In genomic region chr2:128126591-128127051, GRCm38 (mm10) we compare ENCODE assay signal across 8 mouse cellular contexts. TPM values are rescaled to one million over a fixed set of nuclear protein-coding genes. Genes with fewer than 3 reads are reported as not detected.
DNase-seq lines count a peak whose midpoint lies in the region; ATAC-seq lines count a peak whose summit lies in the region.

No protein-coding gene starts in this region.

- no peaks in the 10 kb centered on the region for H3K36me3 ChIP-seq in forebrain, embryonic 16.5 days (ENCODE audit: control insufficient read depth, insufficient read depth)
- H3K36me3 ChIP-seq in midbrain, embryonic 13.5 days, result peaks cover 10% of the 10 kb centered on the region

- H3K27me3 ChIP-seq in forebrain, embryonic 16.5 days (replicated peaks; ENCODE audit: control insufficient read depth, insufficient read depth, low read length), result peaks cover 29% of the 10 kb centered on the region
- H3K27me3 ChIP-seq in midbrain, embryonic 13.5 days, result peaks cover 35% of the 10 kb centered on the region

- H3K27ac ChIP-seq in forebrain, embryonic 16.5 days (ENCODE audit: low read length), result no peak overlapping the region
- H3K27ac ChIP-seq in midbrain, embryonic 13.5 days, result peak overlapping the region; percentile 82

- H3K9ac ChIP-seq in forebrain, embryonic 16.5 days (replicated peaks; ENCODE audit: low read depth, low read length), result peak overlapping the region; percentile 62
- H3K9ac ChIP-seq in midbrain, embryonic 13.5 days (replicated peaks), result peak overlapping the region; percentile 71

- peak overlapping the region; percentile 100 for H3K4me2 ChIP-seq in forebrain, embryonic 16.5 days (ENCODE audit: low read length)
- peak overlapping the region; percentile 99 for H3K4me2 ChIP-seq in midbrain, embryonic 13.5 days (replicated peaks)

- peak; percentile 31 for DNase-seq in adrenal gland, adult 8-10 months
- DNase-seq in adrenal gland, adult 2 months, result no peak
- peak; percentile 35 for DNase-seq in ovary, postnatal 36 days (ENCODE audit: low spot score)
- no peak for DNase-seq in ovary, postnatal 14 days (ENCODE audit: low spot score)
- peak; percentile 16 for DNase-seq in large intestine, adult 2 months (ENCODE audit: low read depth, low spot score)
- no peak for DNase-seq in left cerebral cortex, postnatal 14 days (ENCODE audit: low spot score in 2 of 2)

- peak overlapping the region; percentile 73 for H3K4me3 ChIP-seq in forebrain, embryonic 16.5 days (replicated peaks; ENCODE audit: low read length)
- peak overlapping the region; percentile 59 for H3K4me3 ChIP-seq in midbrain, embryonic 13.5 days (replicated peaks)

- intact Hi-C loops in left cerebral cortex, postnatal 14 days (cut with DNase I), result loop anchor here (5.0 kb wide), 1 partner anchor 446 kb away; no protein-coding TSS in a partner anchor

- WGBS in forebrain, embryonic 16.5 days, result under 1% methylated on average over 35 of the region's 35 CpGs
- under 1% methylated on average over 35 of the region's 35 CpGs for WGBS in large intestine, adult 2 months
- under 1% methylated on average over 35 of the region's 35 CpGs for WGBS in midbrain, embryonic 13.5 days

- H3K4me1 ChIP-seq in forebrain, embryonic 16.5 days (replicated peaks; ENCODE audit: control insufficient read depth, insufficient read depth, low read length), result peaks cover 45% of the 10 kb centered on the region
- H3K4me1 ChIP-seq in midbrain, embryonic 13.5 days (replicated peaks), result peaks cover 65% of the 10 kb centered on the region

- H3K9me3 ChIP-seq in forebrain, embryonic 16.5 days (ENCODE audit: control insufficient read depth, low read length), result no peaks in the 10 kb centered on the region
- no peaks in the 10 kb centered on the region for H3K9me3 ChIP-seq in midbrain, embryonic 13.5 days

- ATAC-seq in forebrain, embryonic 16.5 days, result peak; percentile 1
- peak; percentile 21 for ATAC-seq in midbrain, embryonic 13.5 days

RNA-seq across cellular contexts. Expression of gene Bcl2l11, which starts 0.8 kb away (rescaled TPM):
- 10 to 100 TPM; 10.2 to 43.3 (median 41.6) TPM for total RNA-seq in adrenal gland, adult 8-10 months (2022)
- 10 to 100 TPM; 18.1 to 36.7 TPM for total RNA-seq in adrenal gland, adult 2 months (2021)
- 16.6 and 21.5 TPM in 2 replicates for polyA plus RNA-seq in adrenal gland, adult 2 months (2012; rRNA removed)
- 8.8 and 10.1 TPM in 2 replicates for polyA plus RNA-seq in forebrain, embryonic 16.5 days (2015; fragmentation: Nextera tagmentation; extraction: Ambion mirVana)
- polyA plus RNA-seq in large intestine, adult 2 months (2012; rRNA removed), result 5.1 and 8.7 TPM in 2 replicates
- polyA plus RNA-seq in midbrain, embryonic 13.5 days (2015; fragmentation: Nextera tagmentation; extraction: Ambion mirVana), result 10.6 and 13.3 TPM in 2 replicates
- 10 to 100 TPM in 1 of 2 experiments, 1 to 10 TPM in 1; 9.3 to 10.5 TPM for total RNA-seq in left cerebral cortex, postnatal 14 days (2021)

Comparison
In these comparisons a context has a peak if more than half of its experiments do, and no peak if none do; other contexts are left out.
1. DNase-seq: peak in adrenal gland, adult 8-10 months (single experiment), ovary, postnatal 36 days (single experiment) and large intestine, adult 2 months (single experiment); none in adrenal gland, adult 2 months (single experiment), ovary, postnatal 14 days (single experiment) and left cerebral cortex, postnatal 14 days (0 of 2).